Mouse (Mus musculus): ENCODE results near the gene Xrcc6. TPM values are rescaled to one million over a fixed set of nuclear protein-coding genes. Genes with fewer than 3 reads are reported as not detected.

Xrcc6 gene
- polyA plus RNA-seq, 1 experiment from 2014 or later, result 71.3 TPM

DNA sequence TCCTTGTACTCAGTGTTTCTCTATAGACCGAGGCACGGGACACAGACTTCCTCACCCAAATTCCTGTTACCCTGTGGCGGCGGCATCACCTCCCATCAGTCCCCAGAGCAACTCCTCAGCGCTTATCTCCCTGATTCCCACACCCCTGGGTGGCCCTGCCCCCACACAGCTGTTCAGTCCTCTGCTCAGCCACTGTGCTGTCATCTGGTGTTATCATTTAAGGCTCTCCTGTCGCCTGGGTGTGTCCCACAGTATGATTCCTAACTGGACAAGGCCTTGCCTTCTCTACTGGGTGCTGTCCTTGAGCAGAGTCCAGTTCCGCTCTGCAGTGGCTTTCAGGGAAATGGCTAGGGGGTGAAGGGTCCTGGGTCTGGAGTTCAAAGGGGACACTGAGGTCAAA, 2.9 kb downstream of the Xrcc6 start:
- peak overlapping the region; percentile 67; the same call in 1 of the 2 replicates for H3K9ac ChIP-seq
- no peak overlapping the region for H3K27ac ChIP-seq (replicated peaks)
- no peak overlapping the region for H3K4me3 ChIP-seq
- ATAC-seq (ENCODE audit: extremely low read depth, insufficient number of reproducible peaks, low FRiP score, low TSS enrichment), result no peak
- no peak overlapping the region for H3K4me2 ChIP-seq
- peaks cover 29% of the 10 kb centered on the region for H3K36me3 ChIP-seq
- no peaks in the 10 kb centered on the region for H3K27me3 ChIP-seq (replicated peaks)
- 17% methylated on average over 7 of the region's 7 CpGs for WGBS
- H3K4me1 ChIP-seq, result peaks cover 28% of the 10 kb centered on the region
- H3K9me3 ChIP-seq, result no peaks in the 10 kb centered on the region

DNA sequence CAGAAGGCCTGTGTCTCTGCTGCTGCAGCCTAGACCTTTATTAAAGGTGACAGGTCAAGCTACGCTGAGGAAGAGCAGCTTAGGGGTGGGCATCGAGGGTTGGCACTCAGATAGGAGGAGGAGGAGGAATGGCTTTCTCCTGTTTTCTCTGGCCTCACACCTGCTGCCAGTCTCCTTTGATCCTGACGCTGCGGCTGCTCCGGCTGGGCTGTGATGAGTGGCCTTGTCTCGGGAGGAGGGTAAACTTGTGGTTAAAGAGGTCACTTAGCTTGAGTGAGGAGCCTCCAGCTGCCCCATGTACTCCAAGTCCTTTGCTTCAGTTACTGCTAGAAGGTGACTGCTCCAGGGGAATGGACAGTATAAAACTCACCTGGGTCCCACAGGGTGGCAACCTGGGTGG, 6.4 kb downstream of the Xrcc6 start:
- Histone ChIP-seq H3K27ac (replicated peaks) (no peak overlapping the region), H3K4me1 (peaks cover 28% of the 10 kb centered on the region), H3K9ac (no peak overlapping the region), H3K9me3 (no peaks in the 10 kb centered on the region), H3K27me3 (replicated peaks) (no peaks in the 10 kb centered on the region), H3K36me3 (peaks cover 63% of the 10 kb centered on the region), H3K4me3 (no peak overlapping the region), H3K4me2 (no peak overlapping the region)
- ATAC-seq (ENCODE audit: extremely low read depth, insufficient number of reproducible peaks, low FRiP score, low TSS enrichment), result no peak
- WGBS, result 74% methylated on average over 6 of the region's 6 CpGs

DNA sequence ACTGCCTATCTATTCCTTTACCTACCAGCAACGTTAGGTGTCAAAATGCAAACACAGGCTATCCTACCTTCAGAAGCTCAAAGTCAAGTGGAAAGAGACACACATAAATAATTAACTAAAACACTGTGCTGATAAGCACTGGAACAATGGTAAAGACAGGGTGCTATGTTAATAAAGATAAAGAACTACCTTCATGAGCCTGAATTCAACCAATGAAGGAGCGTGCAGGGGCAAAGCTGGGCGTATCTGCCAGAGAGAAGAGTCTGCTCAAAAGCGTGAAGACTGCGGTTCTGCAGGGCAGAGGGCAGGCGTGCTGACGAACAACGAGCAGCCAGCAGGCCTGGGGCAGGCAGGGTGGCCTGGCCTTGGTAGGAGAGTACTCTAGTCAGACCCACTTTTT, 16.6 kb downstream of the Xrcc6 start:
- WGBS, result 90% methylated on average over 8 of the region's 8 CpGs
- Histone ChIP-seq H3K4me2 (no peak overlapping the region), H3K27me3 (replicated peaks) (no peaks in the 10 kb centered on the region), H3K27ac (replicated peaks) (no peak overlapping the region), H3K9ac (no peak overlapping the region), H3K36me3 (peaks cover 41% of the 10 kb centered on the region), H3K4me1 (no peaks in the 10 kb centered on the region), H3K9me3 (no peaks in the 10 kb centered on the region), H3K4me3 (no peak overlapping the region)
- ATAC-seq (ENCODE audit: extremely low read depth, insufficient number of reproducible peaks, low FRiP score, low TSS enrichment), result no peak

DNA sequence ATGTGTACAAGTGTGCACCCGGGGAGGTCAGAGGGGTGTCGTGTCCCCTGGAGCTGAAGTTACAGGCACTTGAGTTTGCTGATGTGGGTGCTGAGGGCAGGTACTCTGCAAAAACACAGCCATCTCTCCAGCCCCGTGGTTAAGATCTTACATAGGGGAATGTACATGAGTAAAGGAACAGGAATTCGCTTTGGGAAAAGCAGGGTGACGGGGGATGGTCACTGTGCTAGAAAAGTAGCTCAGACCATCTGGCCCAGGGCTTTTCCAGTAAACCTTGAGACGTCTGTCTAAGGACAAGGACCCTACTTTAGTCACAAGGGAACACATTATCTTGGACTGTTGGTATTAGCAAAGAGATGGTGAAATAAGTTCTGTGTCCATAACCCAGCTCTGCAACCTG, 24.3 kb downstream of the Xrcc6 start:
- 71% methylated on average over 6 of the region's 6 CpGs for WGBS
- Histone ChIP-seq H3K4me2 (no peak overlapping the region), H3K4me1 (peaks cover 17% of the 10 kb centered on the region), H3K27ac (replicated peaks) (no peak overlapping the region), H3K4me3 (no peak overlapping the region), H3K9ac (no peak overlapping the region), H3K9me3 (no peaks in the 10 kb centered on the region), H3K27me3 (replicated peaks) (no peaks in the 10 kb centered on the region), H3K36me3 (no peaks in the 10 kb centered on the region)
- no peak for ATAC-seq (ENCODE audit: extremely low read depth, insufficient number of reproducible peaks, low FRiP score, low TSS enrichment)

DNA sequence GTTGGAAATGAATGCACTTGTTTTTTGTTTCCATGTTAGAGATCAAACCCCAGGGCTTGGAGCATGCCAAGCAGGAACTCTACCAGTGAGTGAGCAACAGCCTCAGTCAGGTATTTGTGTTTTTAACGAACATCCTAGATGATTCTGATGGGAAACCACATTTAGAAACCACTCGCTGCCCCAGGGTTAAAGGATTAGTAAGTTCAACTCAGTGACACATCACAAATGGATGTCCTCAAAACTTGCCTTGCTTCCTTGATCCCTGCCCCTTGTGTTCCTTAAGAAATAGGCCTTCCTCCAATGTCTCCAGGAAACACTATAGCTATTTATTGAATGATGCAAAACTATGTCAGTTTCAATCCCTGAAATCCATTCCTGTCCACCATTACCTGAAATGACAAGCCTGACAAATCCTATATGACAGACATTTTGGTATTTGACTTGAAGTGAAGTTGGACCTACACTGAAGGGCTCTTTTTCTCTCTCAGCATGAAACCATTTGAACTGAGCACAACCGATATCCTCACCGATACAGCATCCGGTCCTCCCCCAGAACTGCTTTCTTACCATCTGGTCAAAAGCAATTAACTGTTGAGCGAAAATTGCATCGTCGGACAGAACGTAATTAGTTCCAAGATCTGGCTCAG, 27.2 kb downstream of the Xrcc6 start:
- 19% methylated on average over 9 of the region's 9 CpGs for WGBS
- Histone ChIP-seq H3K9me3 (no peaks in the 10 kb centered on the region), H3K4me2 (peak overlapping the region; percentile 96), H3K9ac (peak overlapping the region; percentile 90), H3K4me1 (peaks cover 30% of the 10 kb centered on the region), H3K27me3 (replicated peaks) (no peaks in the 10 kb centered on the region), H3K4me3 (peak overlapping the region; percentile 94), H3K36me3 (peaks cover 11% of the 10 kb centered on the region), H3K27ac (replicated peaks) (peak overlapping the region; percentile 84; the same call in 1 of the 2 replicates)
- ATAC-seq (ENCODE audit: extremely low read depth, insufficient number of reproducible peaks, low FRiP score, low TSS enrichment), result no peak

DNA sequence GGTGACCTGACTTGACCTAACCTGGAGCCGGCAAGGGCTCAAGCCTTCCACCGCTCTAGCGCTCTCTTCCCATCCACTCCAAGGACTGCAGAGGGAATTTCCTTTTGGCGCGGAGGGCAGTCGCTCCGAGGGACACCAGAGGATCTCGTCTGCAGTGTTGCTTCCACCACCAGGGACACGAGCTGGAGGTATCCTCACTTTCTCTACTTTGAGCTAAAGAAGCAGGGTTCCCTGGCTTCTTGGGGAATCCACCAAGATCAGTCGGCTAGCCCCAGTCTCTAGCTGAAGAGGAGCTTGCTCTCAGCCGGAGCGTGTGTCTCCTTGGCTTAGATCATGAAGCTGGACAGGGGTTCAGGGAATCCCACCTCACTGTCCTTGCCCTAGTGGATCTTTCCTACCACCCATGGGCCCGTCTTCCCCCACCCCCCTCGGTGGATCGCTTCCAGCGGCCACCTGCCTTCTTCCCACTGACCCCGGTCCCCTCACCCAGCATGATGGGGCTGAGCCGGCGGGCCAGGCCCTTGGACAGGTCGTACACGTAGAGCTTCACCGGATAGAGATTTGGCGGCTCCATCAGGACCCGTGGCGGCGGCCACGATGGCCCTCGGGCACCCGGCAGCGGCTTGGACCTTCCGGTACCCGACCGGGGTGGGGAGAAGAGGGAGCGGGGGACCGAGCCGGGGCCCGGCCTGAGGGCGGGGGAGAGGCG, 27.9 kb downstream of the Xrcc6 start:
- no peak for ATAC-seq (ENCODE audit: extremely low read depth, insufficient number of reproducible peaks, low FRiP score, low TSS enrichment)
- Histone ChIP-seq H3K4me3 (peak overlapping the region; percentile 94), H3K4me2 (peak overlapping the region; percentile 96), H3K9me3 (no peaks in the 10 kb centered on the region), H3K36me3 (peaks cover 17% of the 10 kb centered on the region), H3K9ac (peak overlapping the region; percentile 90), H3K27ac (replicated peaks) (peak overlapping the region; percentile 84), H3K4me1 (peaks cover 30% of the 10 kb centered on the region), H3K27me3 (replicated peaks) (no peaks in the 10 kb centered on the region)
- under 1% methylated on average over 33 of the region's 39 CpGs for WGBS

DNA sequence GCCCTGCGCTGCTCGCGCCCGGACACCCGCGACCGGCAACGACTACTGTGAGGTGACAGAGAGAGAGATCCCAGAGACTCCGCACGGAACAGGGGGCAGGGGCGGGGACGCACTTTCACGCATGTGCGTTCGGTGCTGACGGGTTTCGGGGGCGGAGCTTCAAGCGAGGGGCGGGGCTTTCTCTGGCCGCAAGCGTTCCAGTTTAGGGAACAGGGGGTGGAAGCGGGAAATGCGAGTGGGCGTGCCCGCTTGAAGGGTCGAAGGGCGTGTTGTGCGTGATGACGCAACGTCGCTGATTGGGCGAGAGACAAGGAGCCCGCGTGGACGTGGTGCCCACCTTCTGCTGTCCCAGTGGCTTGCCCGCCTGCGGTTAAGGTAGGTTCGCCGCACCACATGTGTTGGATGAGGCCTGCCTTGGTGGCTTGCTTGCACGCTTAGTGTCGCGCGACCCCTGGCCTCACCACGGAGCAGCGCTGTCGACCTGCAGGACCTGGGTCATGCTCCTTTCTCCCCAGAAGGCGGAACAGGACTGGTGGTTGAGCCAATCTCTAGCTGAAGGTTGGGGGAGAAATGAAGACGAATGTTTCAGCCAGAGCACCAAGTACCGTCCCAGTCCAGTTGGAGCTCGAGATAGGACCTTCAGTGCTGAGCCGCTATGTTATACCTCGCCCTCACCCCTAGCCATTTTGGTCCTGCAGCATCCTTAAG, 28.6 kb downstream of the Xrcc6 start:
- peak overlapping the region; percentile 90 for H3K9ac ChIP-seq
- H3K9me3 ChIP-seq, result no peaks in the 10 kb centered on the region
- H3K36me3 ChIP-seq, result peaks cover 22% of the 10 kb centered on the region
- H3K4me3 ChIP-seq, result peak overlapping the region; percentile 94
- ATAC-seq (ENCODE audit: extremely low read depth, insufficient number of reproducible peaks, low FRiP score, low TSS enrichment), result peak; percentile 95
- H3K4me1 ChIP-seq, result peaks cover 30% of the 10 kb centered on the region
- peak overlapping the region; percentile 84 for H3K27ac ChIP-seq (replicated peaks)
- no peaks in the 10 kb centered on the region for H3K27me3 ChIP-seq (replicated peaks)
- WGBS, result under 1% methylated on average over 53 of the region's 53 CpGs
- H3K4me2 ChIP-seq, result peak overlapping the region; percentile 96

DNA sequence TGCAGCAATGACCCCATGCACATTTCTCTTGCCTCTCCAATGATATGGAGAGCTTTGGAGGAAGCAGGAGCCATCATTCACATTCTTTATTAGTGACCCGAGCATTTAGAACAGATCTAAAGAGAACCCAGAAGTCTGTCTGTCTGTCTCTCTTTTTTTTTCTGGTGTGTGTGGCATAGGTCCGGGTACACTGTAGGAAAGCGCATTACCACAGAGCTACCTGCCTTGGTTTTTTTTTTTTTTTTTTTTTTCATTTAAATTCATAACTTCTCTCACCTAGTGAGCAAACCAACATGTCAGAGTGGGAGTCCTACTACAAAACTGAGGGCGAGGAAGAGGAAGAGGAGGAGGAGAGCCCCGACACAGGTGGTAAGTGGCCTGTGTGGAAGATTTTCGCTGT, 29.2 kb downstream of the Xrcc6 start:
- peaks cover 30% of the 10 kb centered on the region for H3K4me1 ChIP-seq
- H3K9ac ChIP-seq, result peak overlapping the region; percentile 84
- 21% methylated on average over 6 of the region's 6 CpGs for WGBS
- H3K9me3 ChIP-seq, result no peaks in the 10 kb centered on the region
- H3K4me3 ChIP-seq, result peak overlapping the region; percentile 94
- no peak for ATAC-seq (ENCODE audit: extremely low read depth, insufficient number of reproducible peaks, low FRiP score, low TSS enrichment)
- H3K36me3 ChIP-seq, result peaks cover 28% of the 10 kb centered on the region
- H3K4me2 ChIP-seq, result peak overlapping the region; percentile 96
- H3K27ac ChIP-seq (replicated peaks), result peak overlapping the region; percentile 80
- H3K27me3 ChIP-seq (replicated peaks), result no peaks in the 10 kb centered on the region

DNA sequence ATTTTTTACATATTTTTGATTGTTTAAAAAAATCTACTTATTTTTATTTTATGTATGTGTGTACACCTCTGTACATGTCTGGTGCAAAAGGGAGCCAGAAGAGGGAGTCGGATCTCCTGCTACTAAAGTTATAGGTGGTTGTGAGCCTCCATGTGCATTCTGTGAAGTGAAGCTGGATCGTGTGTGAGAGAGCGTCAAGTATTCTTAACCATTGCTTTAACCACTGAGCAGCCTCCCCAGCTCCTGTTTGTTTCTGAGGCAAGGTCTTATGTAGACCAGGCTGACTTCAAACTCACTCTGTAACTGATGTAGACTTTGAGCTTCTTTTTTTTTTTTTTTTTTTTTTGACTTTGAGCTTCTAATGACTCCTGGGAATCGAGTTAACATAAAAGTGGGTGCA, 29.8 kb downstream of the Xrcc6 start:
- peak overlapping the region; percentile 31; the same call in 1 of the 2 replicates for H3K4me2 ChIP-seq
- ATAC-seq (ENCODE audit: extremely low read depth, insufficient number of reproducible peaks, low FRiP score, low TSS enrichment), result no peak
- H3K27me3 ChIP-seq (replicated peaks), result no peaks in the 10 kb centered on the region
- H3K4me1 ChIP-seq, result peaks cover 30% of the 10 kb centered on the region
- peaks cover 34% of the 10 kb centered on the region for H3K36me3 ChIP-seq
- no peak overlapping the region for H3K27ac ChIP-seq (replicated peaks)
- 72% methylated on average over 4 of the region's 4 CpGs for WGBS
- H3K9me3 ChIP-seq, result no peaks in the 10 kb centered on the region
- no peak overlapping the region for H3K4me3 ChIP-seq
- H3K9ac ChIP-seq, result peak overlapping the region; percentile 44; the same call in 1 of the 2 replicates

DNA sequence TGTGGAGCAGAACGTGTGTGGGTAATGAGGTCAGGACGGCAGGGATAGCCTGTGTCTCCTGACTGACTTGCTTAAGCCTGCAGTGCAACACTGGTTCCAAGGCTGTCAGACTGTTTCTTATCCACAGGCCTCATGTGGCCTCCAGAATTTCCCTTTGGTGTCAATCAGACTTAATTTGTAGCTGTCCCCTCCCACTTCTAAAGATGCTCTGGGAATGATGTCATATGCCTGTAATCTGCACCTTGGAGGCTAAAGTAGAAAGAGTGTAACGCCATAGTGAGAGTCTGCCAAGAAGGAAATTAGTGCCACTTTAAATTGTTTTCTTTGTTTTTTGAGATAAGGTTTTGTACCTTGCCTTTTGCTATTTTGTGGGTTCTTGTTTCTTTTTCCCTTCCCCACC, 31.7 kb downstream of the Xrcc6 start:
- no peak for ATAC-seq (ENCODE audit: extremely low read depth, insufficient number of reproducible peaks, low FRiP score, low TSS enrichment)
- Histone ChIP-seq H3K4me2 (no peak overlapping the region), H3K4me1 (peaks cover 32% of the 10 kb centered on the region), H3K27ac (replicated peaks) (peak overlapping the region; percentile 73), H3K4me3 (no peak overlapping the region), H3K27me3 (replicated peaks) (no peaks in the 10 kb centered on the region), H3K9me3 (no peaks in the 10 kb centered on the region), H3K9ac (no peak overlapping the region), H3K36me3 (peaks cover 52% of the 10 kb centered on the region)
- 48% methylated on average over 3 of the region's 3 CpGs for WGBS

DNA sequence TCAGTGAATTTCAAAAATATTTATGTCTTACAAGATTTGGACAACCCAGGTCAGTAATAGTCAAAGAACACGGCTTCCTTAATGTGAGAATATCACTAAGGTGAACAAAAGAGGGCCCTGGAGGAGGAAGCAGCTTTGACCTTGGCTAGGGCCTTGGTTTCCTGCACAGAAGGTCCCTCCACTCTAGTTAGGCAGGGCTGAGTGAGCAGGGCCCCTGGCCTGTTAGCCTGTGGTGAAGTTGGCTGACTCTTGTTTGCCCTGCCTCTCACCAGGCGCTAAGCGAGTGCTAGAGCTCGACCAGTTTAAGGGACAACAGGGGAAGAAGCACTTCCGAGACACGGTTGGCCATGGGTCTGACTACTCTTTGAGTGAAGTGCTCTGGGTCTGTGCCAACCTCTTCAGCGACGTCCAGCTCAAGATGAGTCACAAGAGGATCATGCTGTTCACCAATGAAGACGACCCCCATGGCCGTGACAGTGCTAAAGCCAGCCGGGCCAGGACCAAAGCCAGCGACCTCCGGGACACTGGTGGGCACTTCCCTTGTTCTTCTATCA, 35.0 kb downstream of the Xrcc6 start:
- Histone ChIP-seq H3K9me3 (no peaks in the 10 kb centered on the region), H3K27me3 (replicated peaks) (no peaks in the 10 kb centered on the region), H3K36me3 (peaks cover 86% of the 10 kb centered on the region), H3K4me3 (no peak overlapping the region), H3K27ac (replicated peaks) (0 out of 2 replicates have a peak overlapping the region, but pooled peaks have one; percentile 9), H3K9ac (no peak overlapping the region; the same call in 1 of the 2 replicates), H3K4me1 (peaks cover 12% of the 10 kb centered on the region), H3K4me2 (no peak overlapping the region)
- WGBS, result 70% methylated on average over 13 of the region's 13 CpGs
- no peak for ATAC-seq (ENCODE audit: extremely low read depth, insufficient number of reproducible peaks, low FRiP score, low TSS enrichment)

Data from heart, embryonic 13.5 days (tissue).